Mouse (Mus musculus) lung, postnatal 10 days (tissue): Measurements from ENCODE around the gene Crk.

Source experiments
- DNase-seq: peaks from one replicate; pipeline ENCODE4 v3.0.0; 2021

Gene Crk

DNA sequence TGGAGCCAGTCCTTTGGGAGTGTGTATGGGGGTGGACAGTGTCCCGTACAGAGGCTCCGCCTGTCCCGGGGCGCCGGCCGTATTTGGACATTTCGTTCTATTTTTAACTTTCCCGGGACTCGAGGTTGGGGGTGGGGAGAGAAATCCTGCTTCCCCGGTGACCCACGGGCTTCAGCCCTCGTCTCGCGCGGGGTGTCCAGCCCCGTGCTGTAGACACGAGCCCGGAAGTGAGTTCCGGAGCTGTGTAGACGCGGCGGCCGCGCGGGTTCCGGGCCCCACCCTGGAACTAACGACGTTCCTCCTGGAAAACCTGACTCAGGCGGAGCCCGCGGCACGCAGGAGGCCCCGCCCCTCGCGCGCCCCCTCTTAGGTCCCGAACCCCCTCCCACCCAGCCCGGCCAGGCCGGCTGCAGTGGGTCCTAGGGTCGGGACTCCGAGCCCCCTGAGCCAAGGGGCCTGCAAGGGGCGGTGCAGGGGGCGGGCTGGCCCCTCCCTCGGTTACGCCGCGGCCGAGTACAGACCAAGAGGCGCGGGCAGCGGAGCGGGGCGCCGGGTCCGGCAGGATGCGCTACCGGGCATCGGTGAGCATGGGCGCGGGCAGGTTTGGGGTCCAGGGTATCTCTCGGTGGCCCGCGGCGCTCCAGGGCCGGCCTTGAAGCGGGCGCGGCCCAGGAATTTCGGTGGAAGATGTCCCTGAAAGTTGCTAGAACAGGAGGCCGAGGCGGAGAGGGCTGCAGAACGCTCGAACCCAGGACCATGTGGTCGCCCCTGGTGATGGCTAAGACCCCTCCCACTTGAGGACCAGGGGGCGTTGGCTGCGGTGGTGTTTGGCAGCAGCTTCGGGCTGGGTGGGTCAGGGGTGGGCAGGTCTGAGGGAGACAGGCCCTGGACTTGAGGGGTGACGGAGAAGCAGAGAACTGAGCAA is 23.2 kb upstream of the Crk start:
- DNase-seq: peak; percentile 87

- peak; percentile 45 for DNase-seq
These were observed 22.2 kb upstream of the Crk start for GRCm38 (mm10) chr11:75656621-75657590.

DNA sequence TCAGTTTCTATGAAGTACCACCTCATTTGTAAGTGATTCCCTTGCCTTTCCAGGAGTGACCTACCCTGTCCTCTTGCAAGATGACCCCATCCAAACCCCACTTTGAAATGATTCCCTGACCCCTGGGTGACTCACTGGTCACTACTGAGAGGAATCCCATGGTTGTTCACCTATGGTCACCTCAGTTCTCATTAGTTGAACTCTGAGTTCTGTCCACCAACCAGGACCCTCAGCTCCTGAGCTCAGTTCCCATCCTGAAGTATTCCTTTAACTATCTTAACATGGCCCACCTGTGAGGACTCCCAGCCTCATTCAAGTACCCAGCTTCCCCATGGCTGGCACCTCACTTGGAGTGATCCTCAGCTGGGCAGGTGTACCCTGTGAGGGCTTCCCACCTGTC is 21.2 kb upstream of the Crk start:
- DNase-seq: no peak

DNA sequence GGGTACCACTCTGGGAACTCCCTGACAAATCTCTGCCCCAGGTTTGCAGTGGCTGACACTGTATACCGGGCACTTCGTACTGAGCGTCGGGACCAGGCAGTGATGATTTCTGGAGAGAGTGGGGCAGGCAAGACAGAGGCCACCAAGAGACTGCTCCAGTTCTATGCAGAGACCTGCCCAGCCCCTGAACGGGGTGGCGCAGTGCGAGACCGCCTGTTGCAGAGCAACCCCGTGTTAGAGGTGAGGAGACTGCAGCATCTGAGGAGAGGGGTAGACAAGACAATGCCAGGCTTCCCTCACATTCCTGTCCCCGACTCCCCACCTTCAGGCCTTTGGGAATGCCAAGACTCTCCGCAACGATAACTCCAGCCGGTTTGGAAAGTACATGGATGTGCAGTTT is 20.7 kb upstream of the Crk start:
- DNase-seq: no peak

- DNase-seq: no peak
These were observed 19.9 kb upstream of the Crk start for GRCm38 (mm10) chr11:75658996-75659750.

GRCm38 (mm10) chr11:75660081-75660590 is 18.9 kb upstream of the Crk start:
- no peak for DNase-seq

GRCm38 (mm10) chr11:75660941-75661800 is 17.9 kb upstream of the Crk start:
- no peak for DNase-seq

DNA sequence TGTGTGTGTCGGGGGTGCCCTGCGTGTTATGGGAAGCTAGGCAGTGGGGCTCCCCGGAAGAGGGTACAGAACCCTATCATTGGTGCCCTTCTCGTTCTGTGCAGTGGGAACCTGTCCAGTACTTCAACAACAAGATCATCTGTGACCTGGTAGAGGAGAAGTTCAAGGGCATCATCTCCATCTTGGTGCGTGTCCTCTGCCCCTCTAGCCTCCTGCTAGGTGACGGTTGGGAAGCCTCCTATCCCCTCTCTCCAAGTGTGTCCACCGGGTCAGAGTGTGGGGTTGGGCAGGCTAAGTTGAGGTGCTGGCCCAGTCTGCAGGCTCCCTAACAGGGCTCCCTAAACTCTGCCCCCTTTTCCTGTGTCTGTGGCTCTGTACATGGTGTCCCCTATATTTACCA is 16.9 kb upstream of the Crk start:
- no peak for DNase-seq

GRCm38 (mm10) chr11:75666296-75666695 is 12.8 kb upstream of the Crk start:
- no peak for DNase-seq

- DNase-seq: no peak
These were observed 10.4 kb upstream of the Crk start for GRCm38 (mm10) chr11:75668621-75669020.

DNA sequence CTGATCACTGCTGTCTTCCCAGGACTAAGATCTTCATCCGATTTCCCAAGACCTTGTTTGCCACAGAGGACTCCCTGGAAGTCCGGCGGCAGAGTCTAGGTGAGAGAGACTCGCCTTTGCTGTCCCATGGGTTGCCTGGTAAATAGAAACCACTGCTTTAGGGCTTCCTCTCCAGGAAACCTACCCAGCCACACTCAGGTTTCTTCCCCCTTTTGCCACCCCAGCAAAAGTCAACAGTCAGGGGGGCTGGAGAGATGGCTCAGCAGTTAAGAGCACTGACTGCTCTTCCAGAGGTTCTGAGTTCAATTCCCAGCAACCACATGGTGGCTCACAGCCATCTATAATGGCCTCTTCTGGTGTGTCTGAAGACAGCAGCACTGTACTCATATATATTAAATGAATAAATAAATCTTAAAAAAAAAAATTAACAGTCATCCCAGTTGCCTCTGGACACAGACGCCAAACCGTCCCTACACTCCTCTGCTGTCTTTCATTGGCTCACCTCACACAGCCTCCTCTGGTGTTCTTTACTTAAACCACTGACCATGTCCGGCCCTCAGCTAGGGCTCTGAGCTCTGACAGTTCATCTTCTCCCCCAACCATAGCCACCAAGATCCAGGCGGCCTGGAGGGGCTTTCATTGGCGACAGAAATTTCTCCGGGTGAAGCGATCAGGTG is 9.7 kb upstream of the Crk start:
- no peak for DNase-seq

DNA sequence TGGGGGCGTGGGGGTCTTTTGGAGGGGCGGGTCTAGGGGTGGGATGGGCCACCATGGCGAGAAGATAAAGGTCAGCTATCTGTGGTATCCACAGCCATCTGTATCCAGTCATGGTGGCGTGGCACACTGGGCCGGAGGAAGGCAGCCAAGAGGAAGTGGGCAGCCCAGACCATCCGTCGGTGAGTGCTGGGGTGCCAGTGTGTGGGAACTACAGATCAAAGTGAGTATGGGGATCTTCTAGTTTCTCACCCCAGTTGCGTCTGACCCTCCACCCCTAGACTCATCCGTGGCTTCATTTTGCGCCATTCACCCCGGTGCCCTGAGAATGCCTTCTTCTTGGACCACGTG is 9.2 kb upstream of the Crk start:
- DNase-seq: no peak

GRCm38 (mm10) chr11:75671426-75672180 is 7.5 kb upstream of the Crk start:
- DNase-seq: no peak

- no peak for DNase-seq
These were observed 5.6 kb upstream of the Crk start for GRCm38 (mm10) chr11:75673411-75673810.

DNA sequence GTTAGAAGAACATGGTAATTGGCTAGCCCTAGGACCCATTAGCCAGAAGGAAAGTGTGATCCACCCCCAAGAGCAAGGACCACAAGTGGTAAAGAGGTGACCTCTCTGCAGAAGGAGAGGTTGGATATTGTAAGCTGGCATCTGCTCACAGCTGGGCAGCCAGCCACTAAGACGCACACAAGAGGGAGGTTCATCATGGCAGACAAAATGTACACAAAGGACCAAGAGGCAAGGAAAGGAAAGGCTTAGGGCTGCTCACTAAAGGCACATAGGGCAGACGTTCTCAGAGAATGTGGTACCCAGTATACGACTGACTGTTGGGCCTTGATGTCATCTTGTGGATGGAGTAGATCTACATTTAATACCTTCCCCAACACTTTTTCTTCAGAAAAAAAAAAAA is 4.2 kb upstream of the Crk start:
- DNase-seq: no peak

DNA sequence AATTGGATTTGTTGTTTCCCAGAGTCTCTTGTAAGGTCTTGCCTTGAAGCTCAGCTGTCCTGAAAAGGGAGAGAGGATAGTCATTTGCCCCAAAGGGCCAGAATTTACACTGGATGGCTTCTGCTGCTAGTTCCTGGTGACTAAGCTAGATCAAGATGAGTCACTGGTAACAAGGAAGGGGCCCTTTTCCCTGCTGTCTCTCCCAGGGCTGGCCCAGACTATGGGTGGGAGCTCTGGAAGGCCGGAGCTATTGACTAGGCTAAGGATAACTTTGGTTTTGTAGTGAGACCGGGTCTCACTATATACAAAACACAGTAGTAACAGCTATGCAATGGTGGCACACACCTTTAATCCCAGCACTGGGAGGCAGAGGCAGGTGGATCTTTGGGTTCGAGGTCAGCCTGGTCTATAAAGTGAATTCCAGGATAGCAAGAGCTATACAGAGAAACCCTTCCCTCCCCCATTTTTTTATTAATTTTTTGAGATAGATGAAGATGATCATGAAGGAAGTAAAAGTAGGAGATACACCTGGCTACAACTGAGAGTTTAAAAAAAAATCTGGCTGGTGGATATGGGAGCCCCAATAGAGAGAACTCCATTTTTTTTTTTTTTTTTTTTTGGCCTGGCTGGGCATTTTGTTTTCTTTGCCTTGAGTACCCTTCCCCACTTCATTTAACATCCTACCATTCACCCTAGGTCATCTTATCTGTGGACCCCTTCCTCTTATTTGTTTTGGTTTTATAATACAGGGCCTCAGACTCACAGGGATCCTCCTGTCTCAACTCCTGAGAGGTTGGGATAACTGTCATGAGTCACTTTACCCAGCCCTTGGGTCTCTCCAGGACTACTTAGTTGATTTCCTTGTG is 945 bp upstream of the Crk start:
- DNase-seq: no peak

- peak; percentile 79 for DNase-seq
These were observed 546 bp downstream of the Crk start for GRCm38 (mm10) chr11:75679439-75680171.

- DNase-seq: no peak
These were observed 5.4 kb downstream of the Crk start for GRCm38 (mm10) chr11:75684462-75684861.

DNA sequence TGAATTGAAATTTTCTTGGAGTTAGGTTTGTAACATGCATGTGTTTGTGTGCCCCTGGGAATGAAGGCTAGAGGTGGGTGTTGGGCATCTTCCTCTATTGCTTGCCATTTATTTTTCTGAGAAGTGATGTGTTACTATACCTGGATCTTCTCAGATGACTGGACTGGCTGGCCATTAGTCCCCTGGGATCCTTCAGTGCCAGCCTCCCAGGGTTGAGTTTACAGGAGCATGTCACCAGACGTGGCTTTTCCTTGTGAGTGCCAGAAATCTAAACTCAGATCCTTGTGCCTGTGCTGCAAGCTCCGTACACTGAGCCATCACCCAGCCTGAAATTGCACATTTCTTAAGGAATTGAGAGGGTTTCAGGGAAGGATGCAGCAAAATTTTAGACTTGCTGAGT is 5.9 kb downstream of the Crk start:
- DNase-seq: no peak
